Comparison of ENCODE assay signal across 7 mouse cellular contexts in genomic region chr7:127393157-127393943, GRCm38 (mm10). TPM values are rescaled to one million over a fixed set of nuclear protein-coding genes. Genes with fewer than 3 reads are reported as not detected.
DNase-seq lines count a peak whose midpoint lies in the region; ATAC-seq lines count a peak whose summit lies in the region.

E430018J23Rik (minus strand) TSS chr7:127393629.

- peak within 1 kb of the TSS; percentile 76 for H3K9ac ChIP-seq in embryonic facial prominence, embryonic 12.5 days
- H3K9ac ChIP-seq in limb, embryonic 11.5 days (ENCODE audit: low read length), result peak within 1 kb of the TSS; percentile 86
- H3K9ac ChIP-seq in midbrain, embryonic 14.5 days (replicated peaks; ENCODE audit: low read length), result peak within 1 kb of the TSS; percentile 79

- H3K36me3 ChIP-seq in embryonic facial prominence, embryonic 12.5 days, result peaks cover 11% of the 10 kb centered on the region
- H3K36me3 ChIP-seq in limb, embryonic 11.5 days (ENCODE audit: control insufficient read depth, insufficient read depth, low read length), result no peaks in the 10 kb centered on the region; the same call in 1 of the 2 replicates
- H3K36me3 ChIP-seq in midbrain, embryonic 14.5 days (ENCODE audit: control insufficient read depth, insufficient read depth, low read length), result peaks cover 6% of the 10 kb centered on the region; the same call in 1 of the 2 replicates

- peak within 1 kb of the TSS; percentile 86 for H3K27ac ChIP-seq in embryonic facial prominence, embryonic 12.5 days
- H3K27ac ChIP-seq in limb, embryonic 11.5 days (replicated peaks; ENCODE audit: low read depth, low read length), result 0 out of 2 replicates have a peak within 1 kb of the TSS, but pooled peaks have one; percentile 39
- peak within 1 kb of the TSS; percentile 88 for H3K27ac ChIP-seq in midbrain, embryonic 14.5 days (replicated peaks; ENCODE audit: low read depth, low read length)

- H3K27me3 ChIP-seq in embryonic facial prominence, embryonic 12.5 days, result no peaks in the 10 kb centered on the region
- no peaks in the 10 kb centered on the region for H3K27me3 ChIP-seq in limb, embryonic 11.5 days (ENCODE audit: control insufficient read depth, insufficient read depth, low read length)
- H3K27me3 ChIP-seq in midbrain, embryonic 14.5 days (ENCODE audit: control insufficient read depth, insufficient read depth, low read length), result no peaks in the 10 kb centered on the region

- peak within 1 kb of the TSS; percentile 85 for H3K4me2 ChIP-seq in embryonic facial prominence, embryonic 12.5 days (replicated peaks)
- peak within 1 kb of the TSS; percentile 61 for H3K4me2 ChIP-seq in limb, embryonic 11.5 days (ENCODE audit: low read depth, severe bottlenecking)
- peak within 1 kb of the TSS; percentile 71 for H3K4me2 ChIP-seq in midbrain, embryonic 14.5 days (ENCODE audit: low read length)

- ATAC-seq in embryonic facial prominence, embryonic 12.5 days (ENCODE audit: insufficient number of reproducible peaks, insufficient read depth, low FRiP score, low TSS enrichment), result peak; percentile 81
- peak; percentile 93 for ATAC-seq in limb, embryonic 11.5 days (ENCODE audit: insufficient number of reproducible peaks, low FRiP score, low TSS enrichment, low read depth)
- peak; percentile 90 for ATAC-seq in midbrain, embryonic 14.5 days (ENCODE audit: low FRiP score, low TSS enrichment)

- H3K4me3 ChIP-seq in embryonic facial prominence, embryonic 12.5 days, result peak within 1 kb of the TSS; percentile 72
- peak within 1 kb of the TSS; percentile 63 for H3K4me3 ChIP-seq in limb, embryonic 11.5 days (ENCODE audit: low read depth, low read length)
- H3K4me3 ChIP-seq in midbrain, embryonic 14.5 days (replicated peaks; ENCODE audit: low read depth, low read length), result peak within 1 kb of the TSS; percentile 69

- under 1% methylated on average over 45 of the region's 45 CpGs for WGBS in embryonic facial prominence, embryonic 12.5 days
- under 1% methylated on average over 45 of the region's 45 CpGs for WGBS in limb, embryonic 11.5 days
- under 1% methylated on average over 45 of the region's 45 CpGs for WGBS in midbrain, embryonic 14.5 days

- peak; percentile 93 for DNase-seq in adrenal gland, postnatal 25 days
- peak; percentile 100 for DNase-seq in heart, adult 11 months
- peak; percentile 98 for DNase-seq in kidney, adult 18-20 months
- DNase-seq in limb, embryonic 11.5 days (ENCODE audit: low spot score), result peak; percentile 97
- peak; percentile 99 for DNase-seq in midbrain, embryonic 14.5 days
- DNase-seq in spleen, adult 18-20 months, result peak; percentile 90 to 94

- no peaks in the 10 kb centered on the region for H3K9me3 ChIP-seq in embryonic facial prominence, embryonic 12.5 days
- no peaks in the 10 kb centered on the region for H3K9me3 ChIP-seq in limb, embryonic 11.5 days (ENCODE audit: control insufficient read depth, low read length)
- H3K9me3 ChIP-seq in midbrain, embryonic 14.5 days (ENCODE audit: control insufficient read depth, low read length), result no peaks in the 10 kb centered on the region

- peaks cover 4% of the 10 kb centered on the region for H3K4me1 ChIP-seq in embryonic facial prominence, embryonic 12.5 days
- peaks cover 6% of the 10 kb centered on the region; the same call in 1 of the 2 replicates for H3K4me1 ChIP-seq in limb, embryonic 11.5 days (ENCODE audit: control insufficient read depth, insufficient read depth, low read length)
- H3K4me1 ChIP-seq in midbrain, embryonic 14.5 days (ENCODE audit: control insufficient read depth, insufficient read depth, low read length), result peaks cover 14% of the 10 kb centered on the region

RNA-seq across cellular contexts. Expression of gene E430018J23Rik, which starts in this region (rescaled TPM):
- 9.6 and 10.7 TPM in 2 replicates for total RNA-seq in adrenal gland, postnatal 25 days (2021)
- 6.9 and 7.8 TPM in 2 replicates for polyA plus RNA-seq in embryonic facial prominence, embryonic 12.5 days (2016; fragmentation: Nextera tagmentation; extraction: Ambion mirVana)
- 7.4 and 9.0 TPM in 2 replicates for polyA plus RNA-seq in limb, embryonic 11.5 days (2014; fragmentation: Nextera tagmentation; extraction: Ambion mirVana)
- polyA plus RNA-seq in midbrain, embryonic 14.5 days (2014; fragmentation: Nextera tagmentation; extraction: Ambion mirVana), result 5.5 and 6.2 TPM in 2 replicates

Comparison
In these comparisons a context has a peak if more than half of its experiments do, and no peak if none do; other contexts are left out.
1. Peak in every context shown above with its lines: DNase-seq, ATAC-seq, H3K4me3 ChIP-seq and H3K27ac ChIP-seq.